Mouse (Mus musculus) olfactory bulb, adult 2 months (tissue): ENCODE measurements around the gene Dusp13. TPM values are rescaled to one million over a fixed set of nuclear protein-coding genes. Genes with fewer than 3 reads are reported as not detected.

Experiments used
- H3K27ac ChIP-seq: fragments of 200-500 bp; 2 replicates; pipeline ENCODE4 v1.5.1; 2012; ENCODE audit warnings: low read depth, low read length; ENCODE audit not compliant: insufficient read depth
- H3K4me1 ChIP-seq: fragments of 200-500 bp; 2 replicates; pipeline ENCODE4 v1.6.1; 2012; ENCODE audit warnings: low read length; ENCODE audit not compliant: control insufficient read depth, insufficient read depth
- H3K4me3 ChIP-seq: fragments of 200-500 bp; 2 replicates; pipeline ENCODE4 v1.5.1; 2012; ENCODE audit warnings: mild to moderate bottlenecking, low read depth, low read length, moderate library complexity; ENCODE audit not compliant: insufficient read depth
- CTCF ChIP-seq: fragments of 200-500 bp; IDR thresholded peaks from 2 replicates; pipeline ENCODE4 v1.5.1; 2012; ENCODE audit warnings: low read depth, mild to moderate bottlenecking, low read length, moderate library complexity; ENCODE audit not compliant: insufficient read depth
- POLR2A ChIP-seq: fragments of 200-500 bp; IDR thresholded peaks from 2 replicates; pipeline ENCODE4 v1.6.1; 2012; ENCODE audit warnings: mild to moderate bottlenecking, low read depth, low read length, moderate library complexity; ENCODE audit not compliant: insufficient read depth
- WGBS: fragments of 180-500 bp; shearing (Covaris S2); methylation state at CpG from one replicate; pipeline ENCODE4 v1.1.7; 2018; 5-methylcytosine and 5-hydroxymethylcytosine counted together
- polyA plus RNA-seq: library from polyadenylated mRNA; stranded (reverse); fragments of >200 nt; gene quantifications from 2 replicates; pipeline ENCODE4 v1.2.4, GENCODE M21; 2012; ENCODE audit warnings: low replicate concordance; ENCODE audit not compliant: missing spikeins, insufficient read depth, insufficient read length

Gene Dusp13
- polyA plus RNA-seq: not detected in 2 replicates

DNA sequence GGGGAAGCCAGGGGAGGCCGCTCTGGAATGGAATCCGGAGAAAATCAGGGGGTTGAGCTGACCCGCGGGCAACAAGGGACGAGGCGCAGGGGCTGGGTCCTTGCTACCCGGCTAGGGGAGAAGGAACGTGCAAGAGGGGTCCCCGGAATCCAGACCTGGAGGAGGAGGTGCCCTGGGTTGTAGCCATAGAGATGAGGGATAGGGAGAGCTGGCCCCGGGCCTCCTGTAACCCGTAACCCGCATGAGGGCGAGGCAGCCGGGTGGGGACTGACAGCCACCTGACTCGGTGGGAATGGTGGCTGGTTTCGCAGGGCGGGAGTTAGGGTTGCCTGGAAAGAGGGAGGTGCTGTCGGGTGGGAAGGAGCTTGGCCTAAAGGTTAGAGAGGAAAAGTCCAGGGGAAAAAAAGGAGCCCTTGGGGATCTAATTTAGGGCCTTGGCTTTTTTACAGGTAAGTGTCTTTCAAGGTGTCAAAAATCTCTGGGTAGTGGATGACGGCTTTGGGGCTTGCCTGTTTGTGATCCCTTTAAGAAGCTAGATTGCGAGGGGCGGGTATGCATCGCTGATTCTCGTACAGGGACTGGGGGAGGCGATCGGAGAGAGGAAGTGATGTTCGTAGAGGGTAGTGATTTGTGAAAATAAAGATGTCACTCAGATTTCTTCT lies at the start of gene Dusp13:
Gene Dusp13, minus strand, starts transcription at position 301 of the 662 bp plus-strand sequence.
- no peak for TF ChIP-seq POLR2A
- TF ChIP-seq CTCF: no peak
- peaks cover 9% of the 10 kb centered on the region for H3K4me1 ChIP-seq
- WGBS: under 1% methylated on average over 26 of the region's 26 CpGs
- peak within 1 kb of the TSS; percentile 68 for H3K27ac ChIP-seq
- peak within 1 kb of the TSS; percentile 86 for H3K4me3 ChIP-seq

DNA sequence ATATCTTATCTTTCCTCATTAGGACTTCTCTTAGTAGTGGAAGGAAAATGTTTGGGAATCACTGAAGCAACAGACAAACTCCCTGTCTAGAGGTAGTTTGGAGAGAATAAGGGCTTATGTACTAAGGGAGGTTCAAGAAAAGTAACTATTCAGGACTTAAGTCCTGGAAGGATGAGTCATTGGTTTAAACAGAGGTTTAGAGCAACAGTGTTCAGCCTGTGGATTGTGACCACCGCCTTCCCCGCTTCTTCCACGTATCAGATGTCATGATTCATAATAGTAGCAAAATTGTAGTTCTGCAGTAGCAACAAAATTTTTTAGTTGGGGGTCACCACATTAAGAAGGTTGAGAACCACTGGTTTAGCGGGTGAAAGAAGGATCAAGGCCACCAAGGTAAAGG lies 49.7 kb upstream of the Dusp13 start:
- Histone ChIP-seq H3K4me3 (no peak overlapping the region), H3K27ac (no peak overlapping the region), H3K4me1 (no peaks in the 10 kb centered on the region)
- 64% methylated on average over 4 of the region's 4 CpGs for WGBS
- TF ChIP-seq CTCF: no peak
- no peak for TF ChIP-seq POLR2A

DNA sequence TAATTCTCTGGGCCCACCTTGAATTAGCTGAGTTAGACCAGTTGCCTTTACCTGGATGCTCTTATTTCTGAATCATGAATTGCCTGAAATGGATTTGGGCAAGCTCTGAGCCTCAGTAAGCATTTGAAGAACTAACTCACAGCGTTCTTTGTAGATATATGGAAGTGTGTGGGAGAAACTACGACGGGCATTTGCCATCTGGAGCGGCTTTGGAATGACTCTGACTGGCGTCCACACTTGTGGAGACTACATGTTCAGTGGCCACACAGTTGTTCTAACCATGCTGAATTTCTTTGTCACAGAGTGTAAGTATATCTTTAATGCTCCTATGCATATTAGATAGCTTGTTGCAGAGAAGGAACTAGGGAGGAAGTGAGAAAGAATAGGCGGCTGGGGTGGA lies 41.3 kb upstream of the Dusp13 start:
- WGBS: 89% methylated on average over 6 of the region's 6 CpGs
- Histone ChIP-seq H3K4me3 (no peak overlapping the region), H3K27ac (no peak overlapping the region), H3K4me1 (peaks cover 9% of the 10 kb centered on the region)
- TF ChIP-seq POLR2A (no peak), CTCF (no peak)

DNA sequence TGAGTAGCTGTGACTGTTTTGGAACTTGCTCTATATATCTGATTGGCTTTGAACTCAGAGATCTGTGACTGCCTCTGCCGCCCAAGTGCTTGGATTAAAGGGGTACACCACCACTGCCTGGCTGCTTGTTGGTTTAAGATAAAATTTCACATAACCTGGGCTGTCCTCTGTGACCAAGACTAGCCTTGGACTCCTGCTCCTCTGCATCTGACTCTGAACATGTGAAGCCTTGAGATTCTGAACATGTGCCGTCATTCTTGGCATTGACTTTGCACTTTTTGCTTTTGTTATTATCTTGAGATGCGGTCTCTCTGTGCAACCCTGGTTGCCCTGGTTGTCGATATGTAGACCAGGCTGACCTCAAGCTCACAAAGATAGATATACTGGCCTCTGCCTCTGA lies 40.7 kb upstream of the Dusp13 start:
- no peak overlapping the region for H3K4me3 ChIP-seq
- WGBS: 95% methylated on average over 4 of the region's 4 CpGs
- peaks cover 9% of the 10 kb centered on the region for H3K4me1 ChIP-seq
- no peak overlapping the region for H3K27ac ChIP-seq
- no peak for TF ChIP-seq POLR2A

DNA sequence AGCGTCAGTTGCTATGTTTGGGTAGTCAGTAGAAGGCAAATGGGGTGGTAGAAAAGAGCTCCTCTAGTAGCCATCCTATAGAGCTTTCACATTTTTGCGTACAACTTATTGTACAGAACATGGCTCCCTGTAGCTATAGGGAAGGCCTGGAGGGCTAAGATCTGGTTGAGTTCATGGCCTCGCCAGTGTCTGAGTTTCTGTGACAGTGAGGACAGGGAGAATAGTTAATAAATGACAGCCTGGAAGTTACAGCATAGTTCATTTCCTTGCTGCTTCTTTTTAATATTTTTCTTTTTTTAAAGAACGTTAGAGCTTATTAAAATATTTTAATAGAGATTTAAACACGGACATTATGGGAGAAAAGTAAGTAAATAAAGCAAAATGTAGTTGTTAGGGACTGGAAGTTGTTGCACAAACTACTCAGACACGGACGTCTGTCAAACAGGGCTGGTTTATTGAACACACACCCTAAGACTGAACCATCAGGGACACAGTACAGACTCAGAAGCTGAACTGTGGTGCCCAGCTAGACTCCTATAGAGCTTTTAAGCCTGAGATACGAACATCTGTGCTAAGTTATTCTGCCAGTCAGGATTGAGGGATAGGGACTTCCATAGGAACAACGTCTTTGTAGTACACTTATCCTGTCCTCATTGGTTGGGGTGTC lies 39.7 kb upstream of the Dusp13 start:
- peaks cover 9% of the 10 kb centered on the region for H3K4me1 ChIP-seq
- WGBS: 89% methylated on average over 9 of the region's 9 CpGs

DNA sequence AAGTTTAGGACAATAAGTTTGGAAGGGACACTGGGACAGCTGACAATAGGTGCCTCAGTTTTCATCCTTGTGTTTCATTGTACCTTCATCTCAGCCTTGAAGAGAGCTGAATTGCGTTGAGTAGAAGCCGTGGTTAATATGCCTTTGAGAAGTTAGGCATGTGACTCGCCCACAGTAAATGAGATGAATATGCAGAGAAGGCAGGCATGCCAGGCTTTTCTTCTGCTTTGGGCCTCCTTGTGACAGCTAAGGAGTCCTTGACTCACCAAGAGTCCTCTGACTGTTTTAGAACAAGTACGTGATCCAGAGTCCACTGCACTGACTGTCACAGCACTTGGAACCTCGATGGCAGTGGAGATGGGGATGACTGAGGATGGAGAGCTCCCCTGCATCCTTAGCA lies 37.1 kb upstream of the Dusp13 start:
- 66% methylated on average over 5 of the region's 5 CpGs for WGBS
- H3K4me1 ChIP-seq: no peaks in the 10 kb centered on the region
- TF ChIP-seq CTCF (no peak), POLR2A (no peak)
- no peak overlapping the region for H3K4me3 ChIP-seq
- no peak overlapping the region for H3K27ac ChIP-seq

More for the DNA sequence above, 39.7 kb upstream of the Dusp13 start:
- Histone ChIP-seq H3K4me3 (no peak overlapping the region), H3K27ac (no peak overlapping the region)
- TF ChIP-seq POLR2A (no peak), CTCF (no peak)

DNA sequence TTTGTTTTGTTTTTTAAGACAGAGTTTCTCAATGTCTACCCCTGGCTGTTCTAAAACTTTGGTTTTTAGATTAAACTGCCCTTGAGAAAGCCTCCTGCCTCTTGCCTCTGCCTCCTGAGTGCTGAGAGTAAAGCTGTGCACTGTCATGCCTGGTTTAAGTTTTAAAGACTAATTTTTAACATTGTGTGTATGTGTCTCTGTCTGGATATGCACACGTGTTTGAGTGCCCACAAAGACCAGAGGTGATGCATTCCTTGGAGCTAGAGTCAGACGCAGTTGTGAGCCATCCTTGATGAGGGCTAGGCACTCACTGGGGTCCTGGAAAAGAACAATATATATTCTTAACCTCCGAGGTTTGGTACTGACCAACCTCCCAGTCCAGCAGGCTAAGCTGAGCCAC lies 36.4 kb upstream of the Dusp13 start:
- 81% methylated on average over 3 of the region's 3 CpGs for WGBS
- no peak overlapping the region for H3K4me3 ChIP-seq
- no peaks in the 10 kb centered on the region for H3K4me1 ChIP-seq
- no peak for TF ChIP-seq POLR2A
- no peak for TF ChIP-seq CTCF
- H3K27ac ChIP-seq: no peak overlapping the region

DNA sequence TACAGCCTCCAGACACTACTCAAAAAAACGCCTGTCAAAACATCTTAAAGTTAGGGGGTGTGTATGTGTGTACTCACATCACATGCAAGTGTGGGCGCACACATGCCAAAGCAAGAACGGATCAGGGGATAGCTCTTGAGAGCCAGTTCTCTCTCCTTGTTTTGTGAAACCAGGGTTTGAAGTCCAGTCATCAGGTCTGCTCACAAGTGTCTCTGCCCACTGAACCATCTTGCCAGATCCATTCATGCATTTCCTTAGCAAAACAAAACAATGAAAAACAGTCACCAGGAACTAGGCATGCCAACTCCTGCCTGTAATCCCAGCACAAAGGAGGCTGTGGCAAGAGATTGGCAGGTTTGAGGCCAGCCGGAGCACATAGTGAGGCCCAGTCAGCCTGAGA lies 35.5 kb upstream of the Dusp13 start:
- H3K27ac ChIP-seq: no peak overlapping the region
- H3K4me3 ChIP-seq: no peak overlapping the region
- no peaks in the 10 kb centered on the region for H3K4me1 ChIP-seq
- TF ChIP-seq CTCF (no peak), POLR2A (no peak)
- 56% methylated on average over 4 of the region's 4 CpGs for WGBS

DNA sequence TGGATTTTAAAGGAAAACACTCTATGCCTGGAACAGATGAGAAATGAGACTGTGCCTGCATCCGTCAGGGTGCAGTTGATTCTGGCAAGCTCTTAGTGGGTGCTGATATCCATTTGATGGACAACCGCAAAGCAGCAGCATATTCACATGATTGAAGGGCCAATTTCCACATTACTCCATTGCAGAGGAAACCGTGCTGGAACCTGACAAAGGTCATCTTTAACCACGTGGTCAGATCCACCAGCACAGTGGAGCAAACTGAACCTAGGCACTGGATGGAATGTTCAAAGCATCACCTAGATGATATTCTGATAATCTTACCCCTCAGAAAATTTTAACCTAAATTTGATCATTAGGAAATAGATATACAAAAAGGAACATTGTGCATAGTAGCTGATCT lies 25.2 kb upstream of the Dusp13 start:
- 91% methylated on average over 4 of the region's 4 CpGs for WGBS
- no peak overlapping the region for H3K27ac ChIP-seq
- no peak overlapping the region for H3K4me3 ChIP-seq
- TF ChIP-seq CTCF: no peak
- no peak for TF ChIP-seq POLR2A
- peaks cover 4% of the 10 kb centered on the region for H3K4me1 ChIP-seq

DNA sequence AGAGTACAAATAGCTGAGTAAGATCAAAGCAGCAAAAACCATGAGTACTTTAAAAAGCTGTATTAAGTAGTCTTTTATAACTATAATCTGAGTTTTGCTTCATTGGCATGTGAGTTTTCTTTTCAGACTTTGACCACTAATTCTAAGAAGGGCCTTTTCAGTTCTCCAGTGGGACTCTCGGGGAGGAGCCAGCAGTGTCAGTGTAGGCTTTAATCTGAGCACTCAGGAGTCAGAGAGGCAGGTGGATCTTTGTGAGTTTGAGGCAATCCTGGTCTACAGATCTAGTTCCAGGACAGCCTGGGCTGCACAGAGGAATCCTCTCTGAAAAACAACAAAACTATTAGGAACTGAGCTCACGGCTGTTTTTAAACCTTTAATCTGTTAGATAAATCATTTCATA lies 23.0 kb upstream of the Dusp13 start:
- WGBS: 78% methylated on average over 2 of the region's 2 CpGs
- peaks cover 2% of the 10 kb centered on the region; the same call in 1 of the 2 replicates for H3K4me1 ChIP-seq
- H3K27ac ChIP-seq: no peak overlapping the region
- no peak for TF ChIP-seq POLR2A
- no peak for TF ChIP-seq CTCF
- H3K4me3 ChIP-seq: no peak overlapping the region
